Mouse (Mus musculus): ENCODE data around the gene Gm20869.
"Not testable (repeated sequence)": the region's sequence is repeated elsewhere in the genome, so short reads cannot be mapped to it uniquely, and the experiment has no call there.

The Gm20869 gene

GRCm38 (mm10) chrY:71469149-71469548 lies at the start of gene Gm20869:
Gm20869 (plus strand) TSS chrY:71469449.
- in situ Hi-C loops (cut with MboI; ENCODE audit: unreplicated experiment in 2 of 2): not testable (repeated sequence)
